Mouse (Mus musculus): ENCODE data around the gene Olfr1564. TPM values are rescaled to one million over a fixed set of nuclear protein-coding genes. Genes with fewer than 3 reads are reported as not detected.

Gene Olfr1564
- total and polyA plus RNA-seq, 2 experiments = not detected

Other genes starting within 250 kb of the Olfr1564 start
- 3.4 and 4.5 TPM in 2 replicates for gene Zfp952, start 228.6 kb downstream of the Olfr1564 start, total RNA-seq (2014; rRNA removed)
- gene Zfp952, start 228.6 kb downstream of the Olfr1564 start, polyA plus RNA-seq (2012; rRNA removed) = 1.0 and 1.4 TPM in 2 replicates
- gene Zfp763, start 188.3 kb downstream of the Olfr1564 start, total RNA-seq (2014; rRNA removed) = 3.0 and 3.9 TPM in 2 replicates
- 0.21 and 0.23 TPM in 2 replicates for gene Zfp763, start 188.3 kb downstream of the Olfr1564 start, polyA plus RNA-seq (2012; rRNA removed)
- gene 4921501E09Rik, start 153.6 kb downstream of the Olfr1564 start, total RNA-seq (2014; rRNA removed) = not detected in 2 replicates
- gene 4921501E09Rik, start 153.6 kb downstream of the Olfr1564 start, polyA plus RNA-seq (2012; rRNA removed) = not detected in 2 replicates
- gene Zfp563, start 132.4 kb downstream of the Olfr1564 start, total RNA-seq (2014; rRNA removed) = 3.9 and 5.1 TPM in 2 replicates
- gene Zfp563, start 132.4 kb downstream of the Olfr1564 start, polyA plus RNA-seq (2012; rRNA removed) = 0.65 and 0.91 TPM in 2 replicates
- not detected in 2 replicates for gene Morc2b, start 82.0 kb downstream of the Olfr1564 start, total RNA-seq (2014; rRNA removed)
- not detected in 2 replicates for gene Morc2b, start 82.0 kb downstream of the Olfr1564 start, polyA plus RNA-seq (2012; rRNA removed)
- not detected in 2 replicates for gene Olfr55, start 53.2 kb downstream of the Olfr1564 start, total RNA-seq (2014; rRNA removed)
- gene Olfr55, start 53.2 kb downstream of the Olfr1564 start, polyA plus RNA-seq (2012; rRNA removed) = not detected in 2 replicates
- not detected in 2 replicates for gene Olfr239, start 30.4 kb downstream of the Olfr1564 start, total RNA-seq (2014; rRNA removed)
- gene Olfr239, start 30.4 kb downstream of the Olfr1564 start, polyA plus RNA-seq (2012; rRNA removed) = not detected in 2 replicates
- 7.9 and 8.7 TPM in 2 replicates for gene Zfp955a, start 33.5 kb upstream of the Olfr1564 start, total RNA-seq (2014; rRNA removed)
- 0.82 and 0.88 TPM in 2 replicates for gene Zfp955a, start 33.5 kb upstream of the Olfr1564 start, polyA plus RNA-seq (2012; rRNA removed)
- not detected in 2 replicates for gene Olfr63, start 43.0 kb upstream of the Olfr1564 start, total RNA-seq (2014; rRNA removed)
- gene Olfr63, start 43.0 kb upstream of the Olfr1564 start, polyA plus RNA-seq (2012; rRNA removed) = not detected in 2 replicates
- gene Zfp955b, start 67.9 kb upstream of the Olfr1564 start, total RNA-seq (2014; rRNA removed) = 4.4 and 5.3 TPM in 2 replicates
- gene Zfp955b, start 67.9 kb upstream of the Olfr1564 start, polyA plus RNA-seq (2012; rRNA removed) = 0.70 and 0.78 TPM in 2 replicates
- gene Zfp81, start 137.2 kb upstream of the Olfr1564 start, total RNA-seq (2014; rRNA removed) = 2.9 and 3.3 TPM in 2 replicates
- 0.27 and 0.43 TPM in 2 replicates for gene Zfp81, start 137.2 kb upstream of the Olfr1564 start, polyA plus RNA-seq (2012; rRNA removed)
- gene Zfp101, start 173.0 kb upstream of the Olfr1564 start, total RNA-seq (2014; rRNA removed) = 4.2 and 6.0 TPM in 2 replicates
- gene Zfp101, start 173.0 kb upstream of the Olfr1564 start, polyA plus RNA-seq (2012; rRNA removed) = 0.68 and 0.73 TPM in 2 replicates
- not detected in 2 replicates for gene Actl9, start 211.2 kb upstream of the Olfr1564 start, total RNA-seq (2014; rRNA removed)
- gene Actl9, start 211.2 kb upstream of the Olfr1564 start, polyA plus RNA-seq (2012; rRNA removed) = 0.16 TPM in 1 of 2 replicates, not detected in the other

All from liver, adult 2 months (tissue).